Mouse (Mus musculus) megakaryocyte, embryonic 14.5 days (primary cell): ENCODE results near the gene Nr1h4.

Source experiments
- FLI1 ChIP-seq: IDR thresholded peaks from 2 replicates; pipeline ENCODE4 v1.6.1; 2012; ENCODE audit warnings: low read length, inconsistent platforms, mixed read lengths
- GATA1 ChIP-seq: IDR thresholded peaks from 3 replicates; pipeline ENCODE4 v1.6.1; 2012; ENCODE audit warnings: mixed read lengths, low read length, inconsistent platforms, borderline replicate concordance

DNA sequence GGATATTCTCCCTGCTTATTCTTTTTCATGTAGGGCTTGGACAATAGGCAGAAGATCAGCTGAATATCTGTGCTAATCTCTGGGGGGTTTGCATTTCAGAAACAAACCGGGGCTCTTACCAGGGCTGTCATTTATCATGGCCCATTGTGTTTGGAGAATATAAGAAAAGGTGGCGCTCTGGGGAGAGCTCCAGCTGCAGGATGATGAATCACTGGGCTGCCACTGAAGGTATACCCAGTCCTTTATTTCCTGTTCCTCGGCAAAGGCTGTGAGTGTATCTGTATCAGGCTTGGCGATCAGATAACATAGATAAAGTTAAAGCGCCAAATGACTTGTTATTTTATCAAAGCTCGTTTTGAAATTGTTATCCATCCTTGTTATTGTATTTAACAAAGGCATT lies 14.6 kb upstream of the Nr1h4 start:
- no peak for TF ChIP-seq FLI1
- no peak for TF ChIP-seq GATA1
